Mouse (Mus musculus) gastrocnemius, postnatal 36 days (tissue): ENCODE measurements around the gene Dnah2. TPM values are rescaled to one million over a fixed set of nuclear protein-coding genes. Genes with fewer than 3 reads are reported as not detected.

Experiments
- DNase-seq, 2 experiments: peaks; one replicate each; pipeline ENCODE4 v3.0.0; 2022
- intact Hi-C: fragments of 180-260 bp; cut with DNase I; formaldehyde crosslinking; loops from one replicate; pipeline ENCODE4 v1.15.1; 2025
- microRNA-seq, 2 experiments: library from miRNA; unstranded; fragments of <30 nt; microRNA quantifications; one replicate each; pipeline ENCODE4 v1.2.0; 2021
- total RNA-seq, 2 experiments: library from RNA; stranded (reverse); gene quantifications; 2 replicates each; pipeline ENCODE4 v1.2.3; 2021

The Dnah2 gene
- total RNA-seq, 2 experiments from 2014 or later, result 0.13 to 0.27 TPM

- intact Hi-C loops, result no loop called here
- DNase-seq, result no peak
Observed at GRCm38 (mm10) chr11:69375646-69376045, 173.3 kb downstream of the Dnah2 start.

- DNase-seq, result no peak
- intact Hi-C loops, result no loop called here
Observed at GRCm38 (mm10) chr11:69373223-69373965, 175.5 kb downstream of the Dnah2 start.

- intact Hi-C loops, result no loop called here
Observed at GRCm38 (mm10) chr11:69372780-69373170, 176.1 kb downstream of the Dnah2 start.

GRCm38 (mm10) chr11:69372056-69372779 is 176.7 kb downstream of the Dnah2 start:
- intact Hi-C loops, result no loop called here
- DNase-seq, result no peak

More at GRCm38 (mm10) chr11:69372780-69373170, 176.1 kb downstream of the Dnah2 start:
- DNase-seq, result no peak

- intact Hi-C loops, result no loop called here
- no peak for DNase-seq
Observed at GRCm38 (mm10) chr11:69371601-69372000, 177.3 kb downstream of the Dnah2 start.

GRCm38 (mm10) chr11:69370817-69371215 is 178.1 kb downstream of the Dnah2 start:
- DNase-seq, result no peak
- intact Hi-C loops, result no loop called here

Small RNA genes lying within 50 kb of the gene (microRNA-seq; reads per million reads assigned to microRNA genes)
- 0 reads per million in 2 experiments for gene Gm27493

Other genes with a start within 250 kb of the Dnah2 start
- 1 to 10 TPM; 1.4 TPM for gene Cntrob, start 225.3 kb downstream of the Dnah2 start, total RNA-seq
- 10 to 100 TPM; 40.1 to 41.8 TPM for gene Trappc1, start 225.1 kb downstream of the Dnah2 start, total RNA-seq
- gene Kcnab3, start 222.9 kb downstream of the Dnah2 start, total RNA-seq, result under 1 TPM in 1 of 2 experiments, not detected in 1; 0.10 TPM
- gene Rnf227, start 208.6 kb downstream of the Dnah2 start, total RNA-seq, result under 1 TPM; 0.12 to 0.26 TPM
- 10 to 100 TPM in 1 of 2 experiments, 1 to 10 TPM in 1; 7.6 to 11.2 TPM for gene Chd3, start 179.7 kb downstream of the Dnah2 start, total RNA-seq
- gene Naa38, start 153.6 kb downstream of the Dnah2 start, total RNA-seq, result 10 to 100 TPM; 58.8 to 67.0 TPM
- 10 to 100 TPM; 24.6 to 26.2 TPM for gene Cyb5d1, start 153.5 kb downstream of the Dnah2 start, total RNA-seq
- gene Tmem88, start 150.9 kb downstream of the Dnah2 start, total RNA-seq, result 1 to 10 TPM; 6.3 to 7.9 TPM
- gene Kdm6b, start 135.4 kb downstream of the Dnah2 start, total RNA-seq, result 10 to 100 TPM; 23.0 to 27.2 TPM
- gene Efnb3, start 11.1 kb upstream of the Dnah2 start, total RNA-seq, result under 1 TPM; 0.23 to 0.62 TPM
- gene Wrap53, start 31.1 kb upstream of the Dnah2 start, total RNA-seq, result 1 to 10 TPM; 2.6 to 2.8 TPM
- 10 to 100 TPM; 10.7 to 15.8 TPM for gene Trp53, start 31.2 kb upstream of the Dnah2 start, total RNA-seq
- 100 to 1,000 TPM; 380 to 461 TPM for gene Atp1b2, start 56.8 kb upstream of the Dnah2 start, total RNA-seq
- gene Shbg, start 68.8 kb upstream of the Dnah2 start, total RNA-seq, result not detected
- 1 to 10 TPM; 3.0 to 3.2 TPM for gene Sat2, start 72.9 kb upstream of the Dnah2 start, total RNA-seq
- 10 to 100 TPM; 77.7 to 91.9 TPM for gene Fxr2, start 83.9 kb upstream of the Dnah2 start, total RNA-seq
- gene Sox15, start 106.2 kb upstream of the Dnah2 start, total RNA-seq, result not detected
- 1 to 10 TPM; 8.0 to 8.3 TPM for gene Mpdu1, start 113.5 kb upstream of the Dnah2 start, total RNA-seq
- gene Cd68, start 117.0 kb upstream of the Dnah2 start, total RNA-seq, result 1 to 10 TPM; 2.6 to 3.2 TPM
- gene Eif4a1, start 123.3 kb upstream of the Dnah2 start, total RNA-seq, result 100 to 1,000 TPM in 1 of 2 experiments, 10 to 100 TPM in 1; 74.1 to 103 TPM
- gene Senp3, start 133.0 kb upstream of the Dnah2 start, total RNA-seq, result 10 to 100 TPM; 22.7 TPM
- under 1 TPM; 0.39 to 0.92 TPM for gene Tnfsf13, start 136.7 kb upstream of the Dnah2 start, total RNA-seq
- gene Tnfsf12, start 146.7 kb upstream of the Dnah2 start, total RNA-seq, result 10 to 100 TPM in 1 of 2 experiments, 1 to 10 TPM in 1; 8.6 to 10.4 TPM
- 1 to 10 TPM; 1.3 to 1.5 TPM for gene Tnfsfm13, start 147.0 kb upstream of the Dnah2 start, total RNA-seq
- 10 to 100 TPM; 28.7 to 29.2 TPM for gene Polr2a, start 209.5 kb upstream of the Dnah2 start, total RNA-seq
- gene Slc35g3, start 212.9 kb upstream of the Dnah2 start, total RNA-seq, result not detected
- gene Zbtb4, start 216.8 kb upstream of the Dnah2 start, total RNA-seq, result 10 to 100 TPM; 24.3 to 26.2 TPM
- 10 to 100 TPM; 29.2 to 33.1 TPM for gene Chrnb1, start 246.8 kb upstream of the Dnah2 start, total RNA-seq